9 mouse cellular contexts compared by ENCODE assay signal in genomic region chr6:52675222-52675921, GRCm38 (mm10). TPM values are rescaled to one million over a fixed set of nuclear protein-coding genes. Genes with fewer than 3 reads are reported as not detected.
DNase-seq lines count a peak whose midpoint lies in the region; ATAC-seq lines count a peak whose summit lies in the region.
"Had no signal": no experiment of that assay in that cellular context is flagged by ENCODE, and none has a peak within 500 bp of the region (broad histone marks: within the 10 kb centered on the region; RNA-seq: fewer than 3 reads in every experiment).

No protein-coding gene starts in this region.

- no peak overlapping the region for H3K4me2 ChIP-seq in kidney, embryonic 14.5 days (replicated peaks; ENCODE audit: low read depth, low read length)
- H3K4me2 ChIP-seq in forebrain, embryonic 12.5 days = no peak overlapping the region
- H3K4me2 ChIP-seq: neural tube, embryonic 12.5 days had no signal

- no peaks in the 10 kb centered on the region for H3K27me3 ChIP-seq in kidney, embryonic 14.5 days (ENCODE audit: control insufficient read depth, insufficient read depth, low read length)
- H3K27me3 ChIP-seq in forebrain, embryonic 12.5 days = no peaks in the 10 kb centered on the region
- H3K27me3 ChIP-seq: neural tube, embryonic 12.5 days had no signal

- H3K9me3 ChIP-seq in kidney, embryonic 14.5 days (ENCODE audit: control insufficient read depth, low read length) = no peaks in the 10 kb centered on the region
- no peaks in the 10 kb centered on the region for H3K9me3 ChIP-seq in forebrain, embryonic 12.5 days
- H3K9me3 ChIP-seq: neural tube, embryonic 12.5 days had no signal

- no peaks in the 10 kb centered on the region for H3K36me3 ChIP-seq in kidney, embryonic 14.5 days (ENCODE audit: control insufficient read depth, insufficient read depth, low read length)
- no peaks in the 10 kb centered on the region for H3K36me3 ChIP-seq in forebrain, embryonic 12.5 days (replicated peaks)
- H3K36me3 ChIP-seq: neural tube, embryonic 12.5 days had no signal

- intact Hi-C loops in heart, postnatal 36 days (cut with DNase I) = loop anchor here (2.0 kb wide), 1 partner anchor 39 kb away; no protein-coding TSS in a partner anchor

- no peak overlapping the region for H3K9ac ChIP-seq in kidney, embryonic 14.5 days (ENCODE audit: low read depth, low read length)
- H3K9ac ChIP-seq in forebrain, embryonic 12.5 days = no peak overlapping the region
- H3K9ac ChIP-seq: neural tube, embryonic 12.5 days had no signal

- WGBS in kidney, embryonic 14.5 days = 63% methylated on average over 4 of the region's 4 CpGs
- WGBS in forebrain, embryonic 12.5 days = 84% methylated on average over 4 of the region's 4 CpGs

- peaks cover 11% of the 10 kb centered on the region; the same call in 1 of the 2 replicates for H3K4me1 ChIP-seq in kidney, embryonic 14.5 days (ENCODE audit: control insufficient read depth, insufficient read depth, low read length)
- no peaks in the 10 kb centered on the region; the same call in 1 of the 2 replicates for H3K4me1 ChIP-seq in forebrain, embryonic 12.5 days
- H3K4me1 ChIP-seq: neural tube, embryonic 12.5 days had no signal

- DNase-seq in kidney, adult 11 months = peak; percentile 73
- peak; percentile 5 for DNase-seq in brain, adult 2 months (ENCODE audit: low read depth, low spot score)
- peak; percentile 14 to 19 for DNase-seq in heart, postnatal 36 days
- DNase-seq in lung, postnatal 10 days = peak; percentile 53
- DNase-seq in right cerebral cortex, postnatal 14 days = no peak
- DNase-seq in spleen, postnatal 14 days (ENCODE audit: low spot score in 2 of 2) = no peak

- no peak overlapping the region for H3K27ac ChIP-seq in kidney, embryonic 14.5 days (ENCODE audit: low read depth, low read length)
- no peak overlapping the region for H3K27ac ChIP-seq in forebrain, embryonic 12.5 days
- H3K27ac ChIP-seq: neural tube, embryonic 12.5 days had no signal

- no peak for ATAC-seq in kidney, embryonic 14.5 days (ENCODE audit: low FRiP score, low TSS enrichment)
- no peak for ATAC-seq in forebrain, embryonic 12.5 days (ENCODE audit: low FRiP score)

- no peak overlapping the region for H3K4me3 ChIP-seq in kidney, embryonic 14.5 days (ENCODE audit: low read length)
- H3K4me3 ChIP-seq in forebrain, embryonic 12.5 days (replicated peaks) = no peak overlapping the region
- H3K4me3 ChIP-seq: neural tube, embryonic 12.5 days had no signal

RNA-seq across cellular contexts. Expression of gene Hibadh, which starts 35.2 kb away (rescaled TPM):
- polyA plus RNA-seq in kidney, embryonic 14.5 days (2014; fragmentation: Nextera tagmentation; extraction: Ambion mirVana) = 69.5 and 95.1 TPM in 2 replicates
- 100 to 1,000 TPM; 243 to 261 TPM for total RNA-seq in heart, postnatal 36 days (2021)
- polyA plus RNA-seq in forebrain, embryonic 12.5 days (2016; fragmentation: Nextera tagmentation; extraction: Ambion mirVana) = 58.6 and 58.7 TPM in 2 replicates

RNA-seq across cellular contexts. Expression of gene Tax1bp1, which starts 38.2 kb away (rescaled TPM):
- 92.0 and 149 TPM in 2 replicates for polyA plus RNA-seq in kidney, embryonic 14.5 days (2014; fragmentation: Nextera tagmentation; extraction: Ambion mirVana)
- 100 to 1,000 TPM; 119 to 126 TPM for total RNA-seq in heart, postnatal 36 days (2021)
- 137 TPM in 2 replicates for polyA plus RNA-seq in forebrain, embryonic 12.5 days (2016; fragmentation: Nextera tagmentation; extraction: Ambion mirVana)

Comparison
In these comparisons a context has a peak if more than half of its experiments do, and no peak if none do; other contexts are left out.
1. DNase-seq: peak in kidney, adult 11 months (single experiment), brain, adult 2 months (single experiment), heart, postnatal 36 days (2 of 2) and lung, postnatal 10 days (single experiment); none in right cerebral cortex, postnatal 14 days (single experiment) and spleen, postnatal 14 days (0 of 2).